Mouse (Mus musculus): ENCODE results near the gene Cachd1.

GRCm38 (mm10) chr4:100998906-100999305 is 222.4 kb downstream of the Cachd1 start:
- TF ChIP-seq POLR2A (IDR thresholded peaks at IDR 0.05; ENCODE audit: borderline replicate concordance, control insufficient read depth, low read depth, low read length) = no peak
- no peak for TF ChIP-seq CTCF (IDR thresholded peaks at IDR 0.05; ENCODE audit: control insufficient read depth, insufficient read depth, low read length)
